Mouse (Mus musculus) E14TG2a.4 (cell line): ENCODE measurements around the gene Park7.
"Not testable (repeated sequence)": the region's sequence is repeated elsewhere in the genome, so short reads cannot be mapped to it uniquely, and the experiment has no call there.

Experiments
- H3K27me3 ChIP-seq: 2 replicates; pipeline ENCODE4 v1.6.1; 2014; ENCODE audit warnings: low read length, control low read depth; ENCODE audit not compliant: insufficient read depth
- H3K36me3 ChIP-seq: 2 replicates; pipeline ENCODE4 v1.6.1; 2014; ENCODE audit warnings: low read length, control low read depth; ENCODE audit not compliant: insufficient read depth
- H3K4me1 ChIP-seq: replicated peaks from 2 replicates; pipeline ENCODE4 v1.6.1; 2014; ENCODE audit warnings: low read depth, low read length, control low read depth
- H3K4me3 ChIP-seq: replicated peaks from 2 replicates; pipeline ENCODE4 v1.5.1; 2014; ENCODE audit warnings: mild to moderate bottlenecking, low read length
- H3K9me3 ChIP-seq: 2 replicates; pipeline ENCODE4 v1.6.1; 2014; ENCODE audit warnings: low read length, control low read depth
- CTCF ChIP-seq: conservative IDR thresholded peaks from 2 replicates; pipeline ENCODE4 v1.5.1; 2014; ENCODE audit warnings: low read length
- NANOG ChIP-seq: IDR thresholded peaks from 2 replicates; pipeline ENCODE4 v1.6.1; 2014; ENCODE audit warnings: borderline replicate concordance, low read length, mixed read lengths
- POU5F1 ChIP-seq: IDR thresholded peaks from 2 replicates; pipeline ENCODE4 v1.6.1; 2014; ENCODE audit warnings: low read length, borderline replicate concordance

The Park7 gene

GRCm38 (mm10) chr4:150924308-150924707 lies 10.1 kb upstream of the Park7 start:
- peaks cover 9% of the 10 kb centered on the region for H3K9me3 ChIP-seq
- TF ChIP-seq CTCF, result no peak
- peaks cover 6% of the 10 kb centered on the region; the same call in 1 of the 2 replicates for H3K27me3 ChIP-seq
- H3K4me1 ChIP-seq, result peaks cover 6% of the 10 kb centered on the region; the same call in 1 of the 2 replicates
- H3K36me3 ChIP-seq, result no peaks in the 10 kb centered on the region
- no peak overlapping the region for H3K4me3 ChIP-seq

- no peaks in the 10 kb centered on the region; the same call in 1 of the 2 replicates for H3K27me3 ChIP-seq
- TF ChIP-seq NANOG (no peak), CTCF (no peak), POU5F1 (no peak)
Observed at GRCm38 (mm10) chr4:150921206-150921605, 7.0 kb upstream of the Park7 start.

GRCm38 (mm10) chr4:150917336-150918027 lies 3.2 kb upstream of the Park7 start:
- H3K36me3 ChIP-seq, result no peaks in the 10 kb centered on the region
- H3K27me3 ChIP-seq, result no peaks in the 10 kb centered on the region
- no peak for TF ChIP-seq NANOG
- peaks cover 12% of the 10 kb centered on the region for H3K9me3 ChIP-seq
- peaks cover 31% of the 10 kb centered on the region for H3K4me1 ChIP-seq
- no peak overlapping the region for H3K4me3 ChIP-seq

More at GRCm38 (mm10) chr4:150921206-150921605, 7.0 kb upstream of the Park7 start:
- peaks cover 12% of the 10 kb centered on the region for H3K9me3 ChIP-seq
- no peak overlapping the region for H3K4me3 ChIP-seq
- no peaks in the 10 kb centered on the region for H3K36me3 ChIP-seq
- peaks cover 7% of the 10 kb centered on the region; the same call in 1 of the 2 replicates for H3K4me1 ChIP-seq

GRCm38 (mm10) chr4:150915181-150915906 lies 1.1 kb upstream of the Park7 start:
- H3K27me3 ChIP-seq, result no peaks in the 10 kb centered on the region
- TF ChIP-seq NANOG (no peak), POU5F1 (no peak), CTCF (no peak)
- H3K4me3 ChIP-seq, result peak overlapping the region; percentile 89
- H3K36me3 ChIP-seq, result no peaks in the 10 kb centered on the region
- peaks cover 47% of the 10 kb centered on the region for H3K4me1 ChIP-seq
- peaks cover 12% of the 10 kb centered on the region for H3K9me3 ChIP-seq

GRCm38 (mm10) chr4:150913743-150914142 lies 494 bp downstream of the Park7 start:
- Histone ChIP-seq H3K36me3 (no peaks in the 10 kb centered on the region), H3K4me1 (peaks cover 52% of the 10 kb centered on the region), H3K9me3 (no peaks in the 10 kb centered on the region), H3K27me3 (no peaks in the 10 kb centered on the region), H3K4me3 (peak overlapping the region; percentile 89)
- TF ChIP-seq NANOG, result no peak
- TF ChIP-seq CTCF, result no peak
- no peak for TF ChIP-seq POU5F1

GRCm38 (mm10) chr4:150910164-150910951 lies 3.9 kb downstream of the Park7 start:
- peaks cover 66% of the 10 kb centered on the region for H3K4me1 ChIP-seq
- peaks cover 31% of the 10 kb centered on the region for H3K36me3 ChIP-seq
- no peaks in the 10 kb centered on the region for H3K9me3 ChIP-seq
- TF ChIP-seq CTCF, result peak; percentile 20; the same call in 1 of the 2 replicates
- no peak for TF ChIP-seq POU5F1
- H3K4me3 ChIP-seq, result peak overlapping the region; percentile 39; the same call in 1 of the 2 replicates
- no peaks in the 10 kb centered on the region for H3K27me3 ChIP-seq

GRCm38 (mm10) chr4:150909451-150910156 lies 4.6 kb downstream of the Park7 start:
- Histone ChIP-seq H3K4me1 (peaks cover 61% of the 10 kb centered on the region), H3K36me3 (peaks cover 37% of the 10 kb centered on the region), H3K27me3 (no peaks in the 10 kb centered on the region), H3K4me3 (peak overlapping the region; percentile 94), H3K9me3 (no peaks in the 10 kb centered on the region)
- TF ChIP-seq POU5F1 (no peak), NANOG (no peak), CTCF (no peak)

- Histone ChIP-seq H3K4me3 (peak overlapping the region; percentile 94), H3K36me3 (peaks cover 45% of the 10 kb centered on the region)
- H3K27me3 ChIP-seq, result not testable (repeated sequence)
Observed at GRCm38 (mm10) chr4:150908512-150908911, 5.7 kb downstream of the Park7 start.

More at GRCm38 (mm10) chr4:150908512-150908911, 5.7 kb downstream of the Park7 start:
- TF ChIP-seq CTCF, result 0 out of 2 replicates have a peak, but pooled peaks have one; percentile 6
- peaks cover 66% of the 10 kb centered on the region for H3K4me1 ChIP-seq
- not testable (repeated sequence) for H3K9me3 ChIP-seq
